Mouse (Mus musculus) 3T3-L1 (cell line): Measurements from ENCODE around the gene Mnt.
A peak's percentile ranks its signal among the peaks of the same experiment; 100 is the strongest.

ENCODE experiments used
- DNase-seq: peaks from one replicate; pipeline ENCODE4 v3.0.0-alpha.2; 2015; ENCODE audit warnings: low read depth, low spot score

Gene Mnt

GRCm38 (mm10) chr11:74831606-74832451 lies 1.1 kb downstream of the Mnt start:
- peak; percentile 98 for DNase-seq

- DNase-seq, result peak; percentile 85
Observed at GRCm38 (mm10) chr11:74832503-74833143, 1.9 kb downstream of the Mnt start.

- DNase-seq, result no peak
Observed at GRCm38 (mm10) chr11:74833536-74834358, 3.0 kb downstream of the Mnt start.

GRCm38 (mm10) chr11:74834359-74834638 lies 3.6 kb downstream of the Mnt start:
- DNase-seq, result no peak

- DNase-seq, result no peak
Observed at GRCm38 (mm10) chr11:74834650-74835277, 4.0 kb downstream of the Mnt start.

GRCm38 (mm10) chr11:74835593-74836224 lies 5.0 kb downstream of the Mnt start:
- no peak for DNase-seq

GRCm38 (mm10) chr11:74836225-74837055 lies 5.7 kb downstream of the Mnt start:
- DNase-seq, result no peak

- peak; percentile 19 for DNase-seq
Observed at GRCm38 (mm10) chr11:74837056-74837693, 6.5 kb downstream of the Mnt start.

- DNase-seq, result peak; percentile 80
Observed at GRCm38 (mm10) chr11:74837694-74838431, 7.1 kb downstream of the Mnt start.

GRCm38 (mm10) chr11:74838441-74838840 lies 7.7 kb downstream of the Mnt start:
- peak; percentile 90 for DNase-seq

- peak; percentile 90 for DNase-seq
Observed at GRCm38 (mm10) chr11:74838971-74839370, 8.3 kb downstream of the Mnt start.

GRCm38 (mm10) chr11:74839860-74840715 lies 9.4 kb downstream of the Mnt start:
- DNase-seq, result no peak

- no peak for DNase-seq
Observed at GRCm38 (mm10) chr11:74840739-74841138, 10.0 kb downstream of the Mnt start.

GRCm38 (mm10) chr11:74841366-74841765 lies 10.6 kb downstream of the Mnt start:
- no peak for DNase-seq

- DNase-seq, result no peak
Observed at GRCm38 (mm10) chr11:74842045-74842444, 11.3 kb downstream of the Mnt start.

GRCm38 (mm10) chr11:74842656-74843434 lies 12.1 kb downstream of the Mnt start:
- DNase-seq, result no peak

- no peak for DNase-seq
Observed at GRCm38 (mm10) chr11:74843435-74843714, 12.7 kb downstream of the Mnt start.

- DNase-seq, result no peak
Observed at GRCm38 (mm10) chr11:74843761-74844160, 13.0 kb downstream of the Mnt start.
